In the genomic region with DNA sequence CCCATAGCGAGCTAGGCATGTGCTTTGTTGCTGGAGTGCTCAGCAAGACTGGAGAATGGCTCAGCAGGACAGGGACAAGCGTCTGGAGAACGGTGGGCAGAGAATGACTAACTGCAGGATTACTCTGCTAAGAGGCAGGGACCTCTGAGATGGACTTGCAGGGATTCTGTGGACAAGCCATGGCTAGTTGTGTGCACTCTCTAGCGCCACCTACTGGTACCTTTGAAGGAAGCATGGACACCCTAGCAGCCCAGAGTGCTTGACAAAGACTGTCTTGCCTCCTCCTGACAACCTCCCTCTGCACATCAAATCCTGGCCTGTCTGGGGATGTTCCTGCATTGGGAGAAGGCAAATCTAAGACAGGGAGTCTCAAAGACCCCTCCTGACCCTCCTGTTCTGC, we compare ENCODE assay signal across 9 mouse cellular contexts.
DNase-seq lines count a peak whose midpoint lies in the region; ATAC-seq and TF ChIP-seq lines count a peak whose summit lies in the region.
"Had no signal": no experiment of that assay in that cellular context is flagged by ENCODE, and none has a peak within 500 bp of the region (broad histone marks: within the 10 kb centered on the region; RNA-seq: fewer than 3 reads in every experiment).

No protein-coding gene starts in this region.

- no peaks in the 10 kb centered on the region for H3K36me3 ChIP-seq in liver, adult 2 months (ENCODE audit: control insufficient read depth, insufficient read depth, low read length)
- H3K36me3 ChIP-seq in liver, embryonic 12.5 days = no peaks in the 10 kb centered on the region
- peaks cover 7% of the 10 kb centered on the region; the same call in 1 of the 2 replicates for H3K36me3 ChIP-seq in hindbrain, embryonic 12.5 days
- peaks cover 13% of the 10 kb centered on the region; the same call in 1 of the 2 replicates for H3K36me3 ChIP-seq in midbrain, postnatal 0 days (ENCODE audit: insufficient read depth, low read length)

- no peak; the same call in 1 of the 2 replicates for ATAC-seq in liver, embryonic 12.5 days
- ATAC-seq in hindbrain, embryonic 12.5 days (ENCODE audit: low FRiP score) = peak; percentile 69
- ATAC-seq in midbrain, postnatal 0 days (ENCODE audit: low FRiP score) = peak; percentile 50; the same call in 1 of the 2 replicates

- no peaks in the 10 kb centered on the region for H3K27me3 ChIP-seq in liver, adult 2 months (ENCODE audit: control insufficient read depth, insufficient read depth, low read length)
- H3K27me3 ChIP-seq in liver, embryonic 12.5 days (replicated peaks) = no peaks in the 10 kb centered on the region
- H3K27me3 ChIP-seq in hindbrain, embryonic 12.5 days = no peaks in the 10 kb centered on the region
- no peaks in the 10 kb centered on the region for H3K27me3 ChIP-seq in midbrain, postnatal 0 days (ENCODE audit: insufficient read depth, low read length)
- H3K27me3 ChIP-seq: embryonic facial prominence, embryonic 13.5 days had no signal

- H3K79me2 ChIP-seq in liver, adult 2 months (ENCODE audit: control insufficient read depth, insufficient read depth, low read length) = no peaks in the 10 kb centered on the region

- 30% methylated on average over 4 of the region's 4 CpGs for WGBS in liver, adult 2 months
- 21% methylated on average over 4 of the region's 4 CpGs for WGBS in liver, embryonic 12.5 days (ENCODE audit: insufficient replicate concordance)
- 22% methylated on average over 4 of the region's 4 CpGs for WGBS in hindbrain, embryonic 12.5 days
- 27% methylated on average over 4 of the region's 4 CpGs for WGBS in midbrain, postnatal 0 days

- intact Hi-C loops in left cerebral cortex, postnatal 25 days (cut with DNase I) = loop anchor here (5.0 kb wide), 1 partner anchor 109 kb away; no protein-coding TSS in a partner anchor

- no peak overlapping the region for H3K27ac ChIP-seq in liver, adult 2 months (replicated peaks; ENCODE audit: insufficient read depth, low read depth, low read length)
- no peak overlapping the region for H3K27ac ChIP-seq in liver, embryonic 12.5 days
- no peak overlapping the region for H3K27ac ChIP-seq in hindbrain, embryonic 12.5 days
- no peak overlapping the region for H3K27ac ChIP-seq in midbrain, postnatal 0 days (ENCODE audit: low read depth, low read length)
- H3K27ac ChIP-seq: embryonic facial prominence, embryonic 13.5 days had no signal

- no peak for TF ChIP-seq POLR2A in liver, adult 2 months (IDR thresholded peaks at IDR 0.05; ENCODE audit: extremely low read depth, insufficient read depth, low read length)

- H3K4me3 ChIP-seq in liver, adult 2 months (ENCODE audit: insufficient read depth, low read depth, low read length) = no peak overlapping the region
- H3K4me3 ChIP-seq in liver, embryonic 12.5 days = no peak overlapping the region
- H3K4me3 ChIP-seq in hindbrain, embryonic 12.5 days = no peak overlapping the region
- no peak overlapping the region for H3K4me3 ChIP-seq in midbrain, postnatal 0 days (ENCODE audit: low read depth, low read length)
- H3K4me3 ChIP-seq: embryonic facial prominence, embryonic 13.5 days had no signal

- no peaks in the 10 kb centered on the region for H3K4me1 ChIP-seq in liver, adult 2 months (ENCODE audit: control insufficient read depth, insufficient read depth, low read length)
- H3K4me1 ChIP-seq in liver, embryonic 12.5 days = no peaks in the 10 kb centered on the region
- H3K4me1 ChIP-seq in hindbrain, embryonic 12.5 days = peaks cover 11% of the 10 kb centered on the region
- H3K4me1 ChIP-seq in midbrain, postnatal 0 days (ENCODE audit: insufficient read depth, low read length) = no peaks in the 10 kb centered on the region

- DNase-seq in liver, adult 2 months (ENCODE audit: extremely low read depth, low read depth, low spot score) = peak; percentile 24
- DNase-seq in adrenal gland, postnatal 25 days = peak; percentile 33
- DNase-seq in embryo, embryonic 9.5 days (ENCODE audit: extremely low spot score) = peak; percentile 71
- peak; percentile 69 to 81 for DNase-seq in left cerebral cortex, postnatal 25 days (ENCODE audit: low spot score in 2 of 2)
- peak; percentile 85 for DNase-seq in midbrain, postnatal 0 days (ENCODE audit: low spot score)
- DNase-seq in thymus, postnatal 0 days (ENCODE audit: low spot score) = peak; percentile 54

- H3K9me3 ChIP-seq in liver, embryonic 12.5 days (replicated peaks) = no peaks in the 10 kb centered on the region
- H3K9me3 ChIP-seq in hindbrain, embryonic 12.5 days (replicated peaks) = no peaks in the 10 kb centered on the region
- H3K9me3 ChIP-seq in midbrain, postnatal 0 days (ENCODE audit: low read length) = no peaks in the 10 kb centered on the region
- H3K9me3 ChIP-seq: embryonic facial prominence, embryonic 13.5 days had no signal

- H3K9ac ChIP-seq in liver, adult 2 months (ENCODE audit: low read depth, low read length) = no peak overlapping the region
- no peak overlapping the region for H3K9ac ChIP-seq in liver, embryonic 12.5 days
- H3K9ac ChIP-seq in hindbrain, embryonic 12.5 days = no peak overlapping the region
- H3K9ac ChIP-seq in midbrain, postnatal 0 days (replicated peaks; ENCODE audit: low read length, poor library complexity, severe bottlenecking) = no peak overlapping the region
- H3K9ac ChIP-seq: embryonic facial prominence, embryonic 13.5 days had no signal

- peak; percentile 79 for TF ChIP-seq CTCF in liver, adult 2 months (IDR thresholded peaks at IDR 0.05; ENCODE audit: low read depth, low read length)
- peak; percentile 89 for TF ChIP-seq CTCF in midbrain, postnatal 0 days (IDR thresholded peaks at IDR 0.05)

- no peak overlapping the region for H3K4me2 ChIP-seq in liver, embryonic 12.5 days
- no peak overlapping the region for H3K4me2 ChIP-seq in hindbrain, embryonic 12.5 days (replicated peaks)
- H3K4me2 ChIP-seq in midbrain, postnatal 0 days (ENCODE audit: low read depth, low read length, poor library complexity, severe bottlenecking) = no peak overlapping the region
- H3K4me2 ChIP-seq: embryonic facial prominence, embryonic 13.5 days had no signal

Comparison
In these comparisons a context has a peak if more than half of its experiments do, and no peak if none do; other contexts are left out.
1. DNase-seq: peak in every context shown above with its lines; median percentile 85 in midbrain, postnatal 0 days; 75 in left cerebral cortex, postnatal 25 days; 71 in embryo, embryonic 9.5 days; 54 in thymus, postnatal 0 days; 33 in adrenal gland, postnatal 25 days; 24 in liver, adult 2 months.